Mouse (Mus musculus): ENCODE measurements around the gene Nudt9. TPM values are rescaled to one million over a fixed set of nuclear protein-coding genes. Genes with fewer than 3 reads are reported as not detected.

Gene Nudt9
- 72.6 TPM for polyA plus RNA-seq (2015; fragmentation: Illumina TruSeq; extraction: RNeasy Lipid Tissue Mini Kit (QIAGEN cat#74804); ENCODE audit: low read depth, low replicate concordance)

GRCm38 (mm10) chr5:104046256-104047199 is at the start of gene Nudt9:
Nudt9 (plus strand) TSS chr5:104046306.

DNA sequence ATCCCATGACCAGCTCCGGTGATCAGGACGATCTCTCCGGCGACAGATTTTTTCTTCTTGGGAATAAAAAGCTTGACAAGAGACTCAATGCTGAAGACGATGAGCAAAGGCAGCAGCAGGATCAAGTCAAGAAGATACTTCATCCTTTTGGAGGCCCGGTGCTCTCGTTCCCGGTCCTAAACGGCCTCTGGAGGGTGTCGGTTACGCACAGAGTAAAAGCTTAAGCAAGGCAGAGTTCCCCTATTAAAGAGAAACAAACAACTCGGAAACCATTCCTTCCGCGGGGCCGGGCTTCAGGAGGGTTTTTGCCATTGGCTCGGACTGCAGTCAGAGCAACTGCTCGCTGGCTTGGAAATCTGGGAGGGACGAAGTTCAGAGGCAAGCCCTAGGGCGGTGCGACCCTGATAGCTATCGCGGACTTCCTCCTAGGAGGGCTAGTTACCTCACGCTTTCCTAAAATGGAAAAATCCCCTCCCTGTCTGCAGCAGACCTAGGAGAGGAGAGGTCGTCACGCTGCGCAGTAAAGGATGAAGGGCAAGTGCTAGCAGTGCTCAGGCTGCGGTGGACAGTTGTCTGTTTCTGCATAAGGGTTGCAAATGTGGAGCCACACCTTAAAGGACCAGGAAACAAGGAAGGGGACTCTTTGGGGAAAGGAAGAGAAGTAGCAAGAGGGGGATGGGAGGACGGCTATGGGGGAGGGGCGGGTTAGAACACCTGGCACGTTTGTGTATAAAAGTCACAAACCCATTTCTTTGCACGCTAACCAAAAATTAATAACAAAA is 24.3 kb upstream of the Nudt9 start, which contains the start of gene Hsd17b11:
Gene Hsd17b11, minus strand, starts transcription at position 323 of the 782 bp plus-strand sequence.

GRCm38 (mm10) chr5:104077508-104077907 is 31.4 kb downstream of the Nudt9 start, which contains the start of gene Gm17660:
Gm17660 (minus strand) TSS chr5:104077608.

DNA sequence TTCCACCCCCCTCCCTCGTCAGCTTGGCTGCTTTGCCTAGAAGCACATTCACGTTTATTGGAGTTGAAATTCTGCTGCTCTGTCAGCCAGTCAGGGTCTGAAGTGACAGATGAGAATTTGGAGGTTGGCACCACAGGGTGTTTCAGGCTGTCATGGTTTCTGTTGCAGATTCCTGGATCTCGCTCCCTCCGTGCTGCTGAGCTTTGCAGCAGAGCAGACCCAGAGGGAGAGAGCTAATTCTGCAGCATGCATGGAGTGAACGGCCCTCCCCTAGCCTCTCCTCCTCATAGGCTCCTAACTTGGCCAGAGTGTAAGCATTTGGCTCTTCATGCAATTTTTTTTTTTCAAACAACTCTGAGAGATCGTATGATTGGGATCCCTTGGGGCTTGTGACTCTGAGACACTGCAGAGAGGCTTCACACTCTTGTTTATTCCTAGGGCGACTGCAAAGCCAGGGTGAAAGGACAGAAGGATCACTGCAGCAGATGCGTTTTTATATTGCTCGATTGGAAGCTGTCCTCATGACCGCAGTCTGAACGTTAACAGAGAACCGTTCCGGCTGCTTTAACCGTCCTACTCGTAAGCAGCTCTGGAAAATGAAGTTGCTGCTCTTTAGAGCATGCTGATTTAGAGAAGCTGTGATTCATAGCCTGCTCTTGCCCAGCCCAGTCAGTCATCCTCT is 67.5 kb downstream of the Nudt9 start, which contains the start of gene Sparcl1:
Gene Sparcl1, minus strand, starts transcription at position 243 of the 682 bp plus-strand sequence.

Other genes with a start within 250 kb of the Nudt9 start
- 26.4 TPM for gene Klhl8, start 135.0 kb upstream of the Nudt9 start, polyA plus RNA-seq (2015; fragmentation: Illumina TruSeq; extraction: RNeasy Lipid Tissue Mini Kit (QIAGEN cat#74804); ENCODE audit: low read depth, low replicate concordance)
- gene Hsd17b13, start 68.9 kb upstream of the Nudt9 start, polyA plus RNA-seq (2015; fragmentation: Illumina TruSeq; extraction: RNeasy Lipid Tissue Mini Kit (QIAGEN cat#74804); ENCODE audit: low read depth, low replicate concordance): not detected
- 53.0 TPM for gene Hsd17b11, start 24.4 kb upstream of the Nudt9 start, polyA plus RNA-seq (2015; fragmentation: Illumina TruSeq; extraction: RNeasy Lipid Tissue Mini Kit (QIAGEN cat#74804); ENCODE audit: low read depth, low replicate concordance)
- not detected for gene Gm17660, start 31.3 kb downstream of the Nudt9 start, polyA plus RNA-seq (2015; fragmentation: Illumina TruSeq; extraction: RNeasy Lipid Tissue Mini Kit (QIAGEN cat#74804); ENCODE audit: low read depth, low replicate concordance)
- 1,626 TPM for gene Sparcl1, start 67.4 kb downstream of the Nudt9 start, polyA plus RNA-seq (2015; fragmentation: Illumina TruSeq; extraction: RNeasy Lipid Tissue Mini Kit (QIAGEN cat#74804); ENCODE audit: low read depth, low replicate concordance)
- not detected for gene Dspp, start 124.4 kb downstream of the Nudt9 start, polyA plus RNA-seq (2015; fragmentation: Illumina TruSeq; extraction: RNeasy Lipid Tissue Mini Kit (QIAGEN cat#74804); ENCODE audit: low read depth, low replicate concordance)
- 5.6 TPM for gene Dmp1, start 156.3 kb downstream of the Nudt9 start, polyA plus RNA-seq (2015; fragmentation: Illumina TruSeq; extraction: RNeasy Lipid Tissue Mini Kit (QIAGEN cat#74804); ENCODE audit: low read depth, low replicate concordance)